ENCODE assay signal across 7 mouse cellular contexts in the genomic region with DNA sequence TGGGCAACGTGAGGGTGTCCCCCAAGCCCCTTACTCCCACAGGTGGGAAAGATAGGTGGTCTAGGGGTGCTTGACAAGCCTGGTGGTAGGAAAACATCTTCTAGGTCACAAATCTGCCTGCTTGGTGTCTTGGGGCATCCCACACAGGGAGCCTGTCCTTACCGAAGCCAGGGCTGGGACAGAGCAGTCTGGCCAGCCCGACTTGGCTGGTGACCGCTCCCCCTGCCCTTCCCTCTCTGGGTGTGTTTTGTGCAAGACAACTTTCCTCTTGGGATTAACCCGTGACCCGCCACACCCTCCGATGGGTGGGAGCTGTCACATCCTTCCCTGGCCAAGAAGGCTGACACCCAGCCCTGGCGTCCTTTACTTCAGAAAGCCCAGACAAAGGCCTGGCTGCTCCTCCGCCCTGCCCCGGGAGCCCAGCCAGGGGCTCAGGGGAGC. TPM values are rescaled to one million over a fixed set of nuclear protein-coding genes. Genes with fewer than 3 reads are reported as not detected.
DNase-seq lines count a peak whose midpoint lies in the region; ATAC-seq and TF ChIP-seq lines count a peak whose summit lies in the region.

No protein-coding gene starts in this region.

- no peaks in the 10 kb centered on the region for H3K9me3 ChIP-seq in intestine, postnatal 0 days (ENCODE audit: control insufficient read depth)

- 14% methylated on average over 10 of the region's 10 CpGs for WGBS in intestine, postnatal 0 days
- WGBS in lung, adult 2 months: 16% methylated on average over 10 of the region's 10 CpGs

- peak; percentile 78; the same call in 1 of the 2 replicates for TF ChIP-seq POLR2A in lung, adult 2 months (IDR thresholded peaks at IDR 0.05; ENCODE audit: borderline replicate concordance, extremely low read depth, low read depth, low read length)

- no peaks in the 10 kb centered on the region for H3K27me3 ChIP-seq in intestine, postnatal 0 days (replicated peaks; ENCODE audit: control insufficient read depth, insufficient read depth, low read length)

- H3K27ac ChIP-seq in intestine, postnatal 0 days (ENCODE audit: low read depth, low read length): no peak overlapping the region; the same call in 1 of the 2 replicates

- peak overlapping the region; percentile 88 for H3K4me2 ChIP-seq in intestine, postnatal 0 days (replicated peaks; ENCODE audit: low read depth)

- no peaks in the 10 kb centered on the region; the same call in 1 of the 2 replicates for H3K4me1 ChIP-seq in intestine, postnatal 0 days (replicated peaks; ENCODE audit: control insufficient read depth, insufficient read depth, low read length)
- H3K4me1 ChIP-seq in lung, adult 2 months (ENCODE audit: control insufficient read depth, insufficient read depth, low read length): peaks cover 3% of the 10 kb centered on the region; the same call in 1 of the 2 replicates

- peak; percentile 14; the same call in 1 of the 2 replicates for ATAC-seq in intestine, postnatal 0 days

- peak overlapping the region; percentile 75 for H3K4me3 ChIP-seq in intestine, postnatal 0 days (ENCODE audit: low read depth, low read length)
- peak overlapping the region; percentile 74 for H3K4me3 ChIP-seq in lung, adult 2 months (replicated peaks; ENCODE audit: extremely low read depth, low read depth, low read length)

- TF ChIP-seq CTCF in intestine, postnatal 0 days (IDR thresholded peaks at IDR 0.05; ENCODE audit: low read depth): no peak
- no peak for TF ChIP-seq CTCF in lung, adult 2 months (IDR thresholded peaks at IDR 0.05; ENCODE audit: insufficient read depth, low read length)

- no peaks in the 10 kb centered on the region for H3K36me3 ChIP-seq in intestine, postnatal 0 days (ENCODE audit: control insufficient read depth, insufficient read depth)

- peak; percentile 86 for DNase-seq in adrenal gland, adult 2 months
- DNase-seq in cerebellum, postnatal 10 days: peak; percentile 57 to 62
- peak; percentile 100 for DNase-seq in heart, adult 11 months
- peak; percentile 56 for DNase-seq in lung, adult 2 months
- peak; percentile 39 for DNase-seq in retina, postnatal 1 day
- no peak for DNase-seq in spleen, postnatal 36 days (ENCODE audit: low spot score in 2 of 2)

- peak overlapping the region; percentile 66 for H3K9ac ChIP-seq in intestine, postnatal 0 days (ENCODE audit: low read depth, low read length)

RNA-seq across cellular contexts. Expression of gene Palm, which starts 1.1 kb away (rescaled TPM):
- total RNA-seq in adrenal gland, adult 2 months (2021): 100 to 1,000 TPM in 1 of 2 experiments, 10 to 100 TPM in 1; 68.1 to 105 TPM
- 138 and 146 TPM in 2 replicates for polyA plus RNA-seq in adrenal gland, adult 2 months (2012; rRNA removed)
- 19.9 and 21.1 TPM in 2 replicates for polyA plus RNA-seq in intestine, postnatal 0 days (2015; fragmentation: Nextera tagmentation; extraction: Ambion mirVana)
- polyA plus RNA-seq in lung, adult 2 months (2012; rRNA removed): 34.2 and 38.5 TPM in 2 replicates

RNA-seq across cellular contexts. Expression of gene Prss57, which starts 3.8 kb away (rescaled TPM):
- under 1 TPM in 1 of 2 experiments, not detected in 1; 0.21 TPM for total RNA-seq in adrenal gland, adult 2 months (2021)
- 0.28 TPM in 1 of 2 replicates, not detected in the other for polyA plus RNA-seq in adrenal gland, adult 2 months (2012; rRNA removed)
- polyA plus RNA-seq in intestine, postnatal 0 days (2015; fragmentation: Nextera tagmentation; extraction: Ambion mirVana): 0.07 TPM in 1 of 2 replicates, not detected in the other
- polyA plus RNA-seq in lung, adult 2 months (2012; rRNA removed): 0.20 TPM in 1 of 2 replicates, not detected in the other

RNA-seq across cellular contexts. Expression of gene Fstl3, which starts 17.4 kb away (rescaled TPM):
- 10 to 100 TPM in 1 of 2 experiments, 1 to 10 TPM in 1; 10.0 to 37.2 TPM for total RNA-seq in adrenal gland, adult 2 months (2021)
- polyA plus RNA-seq in adrenal gland, adult 2 months (2012; rRNA removed): 47.0 and 74.7 TPM in 2 replicates
- 7.3 and 8.9 TPM in 2 replicates for polyA plus RNA-seq in intestine, postnatal 0 days (2015; fragmentation: Nextera tagmentation; extraction: Ambion mirVana)
- polyA plus RNA-seq in lung, adult 2 months (2012; rRNA removed): 65.8 and 72.7 TPM in 2 replicates

RNA-seq across cellular contexts. Expression of gene Misp, which starts 26.3 kb away (rescaled TPM):
- under 1 TPM; 0.31 to 0.32 TPM for total RNA-seq in adrenal gland, adult 2 months (2021)
- 0.03 and 0.10 TPM in 2 replicates for polyA plus RNA-seq in adrenal gland, adult 2 months (2012; rRNA removed)
- polyA plus RNA-seq in intestine, postnatal 0 days (2015; fragmentation: Nextera tagmentation; extraction: Ambion mirVana): 254 and 255 TPM in 2 replicates
- 4.0 and 4.8 TPM in 2 replicates for polyA plus RNA-seq in lung, adult 2 months (2012; rRNA removed)

RNA-seq across cellular contexts. Expression of gene Rnf126, which starts 27.8 kb away (rescaled TPM):
- 10 to 100 TPM; 51.6 to 51.8 TPM for total RNA-seq in adrenal gland, adult 2 months (2021)
- polyA plus RNA-seq in adrenal gland, adult 2 months (2012; rRNA removed): 222 and 226 TPM in 2 replicates
- polyA plus RNA-seq in intestine, postnatal 0 days (2015; fragmentation: Nextera tagmentation; extraction: Ambion mirVana): 41.2 and 43.5 TPM in 2 replicates
- 103 and 134 TPM in 2 replicates for polyA plus RNA-seq in lung, adult 2 months (2012; rRNA removed)

Comparison
In these comparisons a context has a peak if more than half of its experiments do, and no peak if none do; other contexts are left out.
1. DNase-seq: peak in adrenal gland, adult 2 months (single experiment), cerebellum, postnatal 10 days (2 of 2), heart, adult 11 months (single experiment), lung, adult 2 months (single experiment) and retina, postnatal 1 day (single experiment); none in spleen, postnatal 36 days (0 of 2).